Mouse (Mus musculus) lung, postnatal 25 days (tissue): ENCODE measurements at regions not wholly inside any gene's neighbourhood (a gene's known extent, or its start where the extent isn't known, plus 50 kb on each side); places are given as distances from the start of the nearest gene placed in this dataset.

Experiments
- DNase-seq: peaks from one replicate; pipeline ENCODE4 v3.0.0; 2022; ENCODE audit warnings: low spot score

- no peak for DNase-seq
These were observed 55.9 kb upstream of the Dok5 start for GRCm38 (mm10) chr2:170675731-170676130.

GRCm38 (mm10) chr2:170673683-170674082, 57.9 kb upstream of the Dok5 start:
- DNase-seq: no peak

GRCm38 (mm10) chr2:170672789-170673188, 58.8 kb upstream of the Dok5 start:
- no peak for DNase-seq

- DNase-seq: no peak
These were observed 62.6 kb upstream of the Dok5 start for GRCm38 (mm10) chr2:170668960-170669359.

GRCm38 (mm10) chr2:170668497-170668896, 63.1 kb upstream of the Dok5 start:
- DNase-seq: no peak

GRCm38 (mm10) chr2:170662069-170662980, 60.5 kb upstream of the 4930470P17Rik start:
- no peak for DNase-seq

- DNase-seq: no peak
These were observed 57.5 kb upstream of the 4930470P17Rik start for GRCm38 (mm10) chr2:170659291-170659690.

GRCm38 (mm10) chr2:170658520-170658919, 56.7 kb upstream of the 4930470P17Rik start:
- DNase-seq: no peak

- no peak for DNase-seq
These were observed 56.0 kb upstream of the 4930470P17Rik start for GRCm38 (mm10) chr2:170657821-170658221.

GRCm38 (mm10) chr2:170652128-170652527, 50.3 kb upstream of the 4930470P17Rik start:
- peak; percentile 15 for DNase-seq
